Mouse (Mus musculus): Measurements from ENCODE around the gene Rbm34. TPM values are rescaled to one million over a fixed set of nuclear protein-coding genes. Genes with fewer than 3 reads are reported as not detected.

The Rbm34 gene
- 10.6 and 10.8 TPM in 2 replicates for polyA plus RNA-seq (2012; rRNA removed)

- 1% methylated on average over 50 of the region's 50 CpGs for WGBS
- peak within 1 kb of the TSS; percentile 94 for H3K4me3 ChIP-seq (replicated peaks; ENCODE audit: insufficient read depth, low read depth, low read length)
- peak; percentile 95 for TF ChIP-seq POLR2A (IDR thresholded peaks at IDR 0.05; ENCODE audit: borderline replicate concordance, insufficient read depth, low read length)
- TF ChIP-seq CTCF (IDR thresholded peaks at IDR 0.05; ENCODE audit: borderline replicate concordance, insufficient read depth, low read depth, low read length): no peak
Observed at GRCm38 (mm10) chr8:126970579-126971313, at the start of gene Rbm34. Gene Rbm34 (minus strand): TSS chr8:126971071.

GRCm38 (mm10) chr8:127011668-127012067 is 40.8 kb upstream of the Rbm34 start:
- Histone ChIP-seq H3K4me3 (replicated peaks; ENCODE audit: insufficient read depth, low read depth, low read length) (no peak overlapping the region), H3K27ac (ENCODE audit: insufficient read depth, low read length) (no peak overlapping the region), H3K4me1 (ENCODE audit: control insufficient read depth, insufficient read depth, low read length) (no peaks in the 10 kb centered on the region), H3K27me3 (ENCODE audit: control insufficient read depth, insufficient read depth, low read length) (no peaks in the 10 kb centered on the region)
- 62% methylated on average over 9 of the region's 9 CpGs for WGBS
- TF ChIP-seq CTCF (IDR thresholded peaks at IDR 0.05; ENCODE audit: borderline replicate concordance, insufficient read depth, low read depth, low read length) (no peak), POLR2A (IDR thresholded peaks at IDR 0.05; ENCODE audit: borderline replicate concordance, insufficient read depth, low read length) (no peak)
- no peak for DNase-seq

More at GRCm38 (mm10) chr8:126970579-126971313, at the start of gene Rbm34:
- Histone ChIP-seq H3K27me3 (ENCODE audit: control insufficient read depth, insufficient read depth, low read length) (no peaks in the 10 kb centered on the region), H3K4me1 (ENCODE audit: control insufficient read depth, insufficient read depth, low read length) (no peaks in the 10 kb centered on the region), H3K27ac (ENCODE audit: insufficient read depth, low read length) (no peak within 1 kb of the TSS)
- DNase-seq: peak; percentile 93 to 96

- Histone ChIP-seq H3K4me1 (ENCODE audit: control insufficient read depth, insufficient read depth, low read length) (no peaks in the 10 kb centered on the region), H3K27me3 (ENCODE audit: control insufficient read depth, insufficient read depth, low read length) (no peaks in the 10 kb centered on the region), H3K4me3 (replicated peaks; ENCODE audit: insufficient read depth, low read depth, low read length) (no peak overlapping the region), H3K27ac (ENCODE audit: insufficient read depth, low read length) (no peak overlapping the region)
- DNase-seq: no peak
- WGBS: 38% methylated on average over 1 of the region's 1 CpGs
- TF ChIP-seq POLR2A (IDR thresholded peaks at IDR 0.05; ENCODE audit: borderline replicate concordance, insufficient read depth, low read length) (no peak), CTCF (IDR thresholded peaks at IDR 0.05; ENCODE audit: borderline replicate concordance, insufficient read depth, low read depth, low read length) (no peak)
Observed at GRCm38 (mm10) chr8:126994506-126994905, 23.6 kb upstream of the Rbm34 start.

- TF ChIP-seq POLR2A (IDR thresholded peaks at IDR 0.05; ENCODE audit: borderline replicate concordance, insufficient read depth, low read length): no peak
- no peak for TF ChIP-seq CTCF (IDR thresholded peaks at IDR 0.05; ENCODE audit: borderline replicate concordance, insufficient read depth, low read depth, low read length)
- no peak for DNase-seq
Observed at GRCm38 (mm10) chr8:126989363-126990153, 18.7 kb upstream of the Rbm34 start.

GRCm38 (mm10) chr8:126988346-126989006 is 17.6 kb upstream of the Rbm34 start:
- H3K27me3 ChIP-seq (ENCODE audit: control insufficient read depth, insufficient read depth, low read length): no peaks in the 10 kb centered on the region
- no peak overlapping the region for H3K4me3 ChIP-seq (replicated peaks; ENCODE audit: insufficient read depth, low read depth, low read length)
- TF ChIP-seq POLR2A (IDR thresholded peaks at IDR 0.05; ENCODE audit: borderline replicate concordance, insufficient read depth, low read length): no peak
- TF ChIP-seq CTCF (IDR thresholded peaks at IDR 0.05; ENCODE audit: borderline replicate concordance, insufficient read depth, low read depth, low read length): no peak; the same call in 1 of the 2 replicates
- no peak for DNase-seq
- H3K27ac ChIP-seq (ENCODE audit: insufficient read depth, low read length): no peak overlapping the region
- WGBS: 23% methylated on average over 16 of the region's 16 CpGs
- H3K4me1 ChIP-seq (ENCODE audit: control insufficient read depth, insufficient read depth, low read length): no peaks in the 10 kb centered on the region

More at GRCm38 (mm10) chr8:126989363-126990153, 18.7 kb upstream of the Rbm34 start:
- no peaks in the 10 kb centered on the region for H3K4me1 ChIP-seq (ENCODE audit: control insufficient read depth, insufficient read depth, low read length)
- 74% methylated on average over 5 of the region's 5 CpGs for WGBS
- H3K27ac ChIP-seq (ENCODE audit: insufficient read depth, low read length): no peak overlapping the region
- no peak overlapping the region for H3K4me3 ChIP-seq (replicated peaks; ENCODE audit: insufficient read depth, low read depth, low read length)
- H3K27me3 ChIP-seq (ENCODE audit: control insufficient read depth, insufficient read depth, low read length): no peaks in the 10 kb centered on the region

- Histone ChIP-seq H3K27ac (ENCODE audit: insufficient read depth, low read length) (no peak overlapping the region), H3K27me3 (ENCODE audit: control insufficient read depth, insufficient read depth, low read length) (no peaks in the 10 kb centered on the region), H3K4me1 (ENCODE audit: control insufficient read depth, insufficient read depth, low read length) (no peaks in the 10 kb centered on the region), H3K4me3 (replicated peaks; ENCODE audit: insufficient read depth, low read depth, low read length) (no peak overlapping the region)
- 2% methylated on average over 12 of the region's 12 CpGs for WGBS
- peak; percentile 81 to 85 for DNase-seq
- TF ChIP-seq CTCF (IDR thresholded peaks at IDR 0.05; ENCODE audit: borderline replicate concordance, insufficient read depth, low read depth, low read length) (peak; percentile 100), POLR2A (IDR thresholded peaks at IDR 0.05; ENCODE audit: borderline replicate concordance, insufficient read depth, low read length) (no peak)
Observed at GRCm38 (mm10) chr8:126986495-126986894, 15.6 kb upstream of the Rbm34 start.

GRCm38 (mm10) chr8:126980046-126980445 is 9.2 kb upstream of the Rbm34 start:
- TF ChIP-seq CTCF (IDR thresholded peaks at IDR 0.05; ENCODE audit: borderline replicate concordance, insufficient read depth, low read depth, low read length) (no peak), POLR2A (IDR thresholded peaks at IDR 0.05; ENCODE audit: borderline replicate concordance, insufficient read depth, low read length) (no peak)
- Histone ChIP-seq H3K27me3 (ENCODE audit: control insufficient read depth, insufficient read depth, low read length) (no peaks in the 10 kb centered on the region), H3K4me1 (ENCODE audit: control insufficient read depth, insufficient read depth, low read length) (no peaks in the 10 kb centered on the region), H3K27ac (ENCODE audit: insufficient read depth, low read length) (no peak overlapping the region), H3K4me3 (replicated peaks; ENCODE audit: insufficient read depth, low read depth, low read length) (no peak overlapping the region)
- WGBS: 54% methylated on average over 5 of the region's 5 CpGs
- no peak for DNase-seq

Measured in cerebellum, adult 2 months (tissue).